14 mouse cellular contexts compared by ENCODE assay signal in genomic region chr14:62855077-62855835, GRCm38 (mm10). TPM values are rescaled to one million over a fixed set of nuclear protein-coding genes. Genes with fewer than 3 reads are reported as not detected.
DNase-seq lines count a peak whose midpoint lies in the region; ATAC-seq and TF ChIP-seq lines count a peak whose summit lies in the region.
"Had no signal": no experiment of that assay in that cellular context is flagged by ENCODE, and none has a peak within 500 bp of the region (broad histone marks: within the 10 kb centered on the region; RNA-seq: fewer than 3 reads in every experiment).

No protein-coding gene starts in this region.

- peaks cover 6% of the 10 kb centered on the region; the same call in 1 of the 2 replicates for H3K9me3 ChIP-seq in forebrain, embryonic 10.5 days
- no peaks in the 10 kb centered on the region for H3K9me3 ChIP-seq in forebrain, embryonic 11.5 days (ENCODE audit: control insufficient read depth, low read length)
- H3K9me3 ChIP-seq in hindbrain, embryonic 15.5 days = no peaks in the 10 kb centered on the region
- 0 out of 2 replicates have a peak, but pooled peaks cover 4% of the 10 kb centered on the region for H3K9me3 ChIP-seq in hindbrain, embryonic 12.5 days (replicated peaks)
- H3K9me3 ChIP-seq in midbrain, embryonic 16.5 days (replicated peaks; ENCODE audit: control insufficient read depth, low read length, poor library complexity, severe bottlenecking) = no peaks in the 10 kb centered on the region
- H3K9me3 ChIP-seq: G1E had no signal

- H3K9ac ChIP-seq in forebrain, embryonic 11.5 days (ENCODE audit: low read length) = no peak overlapping the region
- peak overlapping the region; percentile 16; the same call in 1 of the 2 replicates for H3K9ac ChIP-seq in hindbrain, embryonic 15.5 days
- no peak overlapping the region for H3K9ac ChIP-seq in hindbrain, embryonic 12.5 days
- H3K9ac ChIP-seq in midbrain, embryonic 16.5 days (ENCODE audit: low read depth, low read length) = no peak overlapping the region

- peak overlapping the region; percentile 27; the same call in 1 of the 2 replicates for H3K27ac ChIP-seq in forebrain, embryonic 10.5 days
- H3K27ac ChIP-seq in forebrain, embryonic 11.5 days (ENCODE audit: low read depth, low read length) = no peak overlapping the region
- H3K27ac ChIP-seq in hindbrain, embryonic 15.5 days (replicated peaks) = no peak overlapping the region; the same call in 1 of the 2 replicates
- H3K27ac ChIP-seq in hindbrain, embryonic 12.5 days = no peak overlapping the region
- no peak overlapping the region; the same call in 1 of the 2 replicates for H3K27ac ChIP-seq in midbrain, embryonic 16.5 days (ENCODE audit: low read length)

- H3K4me2 ChIP-seq in forebrain, embryonic 11.5 days (ENCODE audit: low read depth, low read length, severe bottlenecking) = no peak overlapping the region
- peak overlapping the region; percentile 26 for H3K4me2 ChIP-seq in hindbrain, embryonic 15.5 days
- no peak overlapping the region for H3K4me2 ChIP-seq in hindbrain, embryonic 12.5 days (replicated peaks)
- H3K4me2 ChIP-seq in midbrain, embryonic 16.5 days (ENCODE audit: low read length) = peak overlapping the region; percentile 43
- H3K4me2 ChIP-seq: liver, embryonic 11.5 days had no signal

- WGBS in forebrain, embryonic 10.5 days = 76% methylated on average over 18 of the region's 18 CpGs
- 59% methylated on average over 18 of the region's 18 CpGs for WGBS in forebrain, embryonic 11.5 days
- 50% methylated on average over 18 of the region's 18 CpGs for WGBS in hindbrain, embryonic 15.5 days
- 68% methylated on average over 18 of the region's 18 CpGs for WGBS in hindbrain, embryonic 12.5 days
- WGBS in midbrain, embryonic 16.5 days = 38% methylated on average over 18 of the region's 18 CpGs

- DNase-seq in forebrain, embryonic 10.5 days (ENCODE audit: extremely low spot score, low spot score) = no peak
- DNase-seq in forebrain, embryonic 11.5 days (ENCODE audit: low spot score) = no peak
- DNase-seq in brain, embryonic 14.5 days (ENCODE audit: low read depth) = peak; percentile 30
- no peak for DNase-seq in embryo, embryonic 9.5 days (ENCODE audit: extremely low spot score)
- DNase-seq: kidney, adult 18-20 months; layer of hippocampus, postnatal 36 days; right cerebral cortex, postnatal 14 days had no signal

- H3K27me3 ChIP-seq in forebrain, embryonic 10.5 days (ENCODE audit: poor library complexity, severe bottlenecking) = no peaks in the 10 kb centered on the region
- H3K27me3 ChIP-seq in forebrain, embryonic 11.5 days (ENCODE audit: control insufficient read depth, insufficient read depth, low read length) = no peaks in the 10 kb centered on the region
- no peaks in the 10 kb centered on the region for H3K27me3 ChIP-seq in hindbrain, embryonic 15.5 days
- H3K27me3 ChIP-seq in hindbrain, embryonic 12.5 days = no peaks in the 10 kb centered on the region
- H3K27me3 ChIP-seq in midbrain, embryonic 16.5 days (ENCODE audit: control insufficient read depth, insufficient read depth, low read depth, low read length) = no peaks in the 10 kb centered on the region

- H3K36me3 ChIP-seq in forebrain, embryonic 10.5 days (replicated peaks) = peaks cover 15% of the 10 kb centered on the region
- H3K36me3 ChIP-seq in forebrain, embryonic 11.5 days (ENCODE audit: control insufficient read depth, insufficient read depth, low read length) = no peaks in the 10 kb centered on the region
- H3K36me3 ChIP-seq in hindbrain, embryonic 15.5 days = no peaks in the 10 kb centered on the region
- no peaks in the 10 kb centered on the region for H3K36me3 ChIP-seq in hindbrain, embryonic 12.5 days
- no peaks in the 10 kb centered on the region for H3K36me3 ChIP-seq in midbrain, embryonic 16.5 days (ENCODE audit: control insufficient read depth, insufficient read depth, low read length)

- TF ChIP-seq CTCF in brain, embryonic 14.5 days (IDR thresholded peaks at IDR 0.05; ENCODE audit: borderline replicate concordance, extremely low read depth, insufficient read depth, insufficient read length) = no peak

- no peak overlapping the region for H3K4me3 ChIP-seq in forebrain, embryonic 10.5 days
- no peak overlapping the region for H3K4me3 ChIP-seq in forebrain, embryonic 11.5 days (ENCODE audit: low read depth, low read length)
- no peak overlapping the region for H3K4me3 ChIP-seq in hindbrain, embryonic 15.5 days
- H3K4me3 ChIP-seq in hindbrain, embryonic 12.5 days = no peak overlapping the region
- H3K4me3 ChIP-seq in midbrain, embryonic 16.5 days (ENCODE audit: low read depth, low read length) = peak overlapping the region; percentile 12; the same call in 1 of the 2 replicates

- no peak for TF ChIP-seq POLR2A in brain, embryonic 14.5 days (IDR thresholded peaks at IDR 0.05; ENCODE audit: borderline replicate concordance, extremely low read depth, insufficient read depth, insufficient read length, poor library complexity, severe bottlenecking)

- ATAC-seq in forebrain, embryonic 11.5 days (replicated peaks; ENCODE audit: low FRiP score) = no peak
- ATAC-seq in hindbrain, embryonic 15.5 days (ENCODE audit: low FRiP score, low read depth) = no peak
- no peak for ATAC-seq in hindbrain, embryonic 12.5 days (ENCODE audit: low FRiP score)
- ATAC-seq in midbrain, embryonic 16.5 days = no peak
- ATAC-seq in megakaryocyte-erythroid progenitor cell, adult 5-6 weeks (replicated peaks; ENCODE audit: low FRiP score, low TSS enrichment, poor library complexity, severe bottlenecking) = no peak
- ATAC-seq: activated CD4-positive, CD25-positive, alpha-beta regulatory T cell, adult 4 months had no signal

- H3K4me1 ChIP-seq in forebrain, embryonic 10.5 days = peaks cover 36% of the 10 kb centered on the region
- H3K4me1 ChIP-seq in forebrain, embryonic 11.5 days (replicated peaks; ENCODE audit: control insufficient read depth, insufficient read depth, low read length) = peaks cover 11% of the 10 kb centered on the region
- peaks cover 27% of the 10 kb centered on the region for H3K4me1 ChIP-seq in hindbrain, embryonic 15.5 days (replicated peaks)
- H3K4me1 ChIP-seq in hindbrain, embryonic 12.5 days = peaks cover 15% of the 10 kb centered on the region
- peaks cover 12% of the 10 kb centered on the region for H3K4me1 ChIP-seq in midbrain, embryonic 16.5 days (ENCODE audit: control insufficient read depth, insufficient read depth, low read length)

RNA-seq across cellular contexts. Expression of gene Wdfy2, which starts 17.8 kb away (rescaled TPM):
- 15.5 TPM in 2 replicates for polyA plus RNA-seq in forebrain, embryonic 10.5 days (2016; fragmentation: Nextera tagmentation; extraction: Ambion mirVana)
- 16.7 and 17.9 TPM in 2 replicates for polyA plus RNA-seq in forebrain, embryonic 11.5 days (2014; fragmentation: Nextera tagmentation; extraction: Ambion mirVana)
- polyA plus RNA-seq in hindbrain, embryonic 15.5 days (2015; fragmentation: Nextera tagmentation; extraction: Ambion mirVana) = 7.6 and 8.1 TPM in 2 replicates
- 14.2 and 15.0 TPM in 2 replicates for polyA plus RNA-seq in hindbrain, embryonic 12.5 days (2016; fragmentation: Nextera tagmentation; extraction: Ambion mirVana)
- 11.4 and 15.4 TPM in 2 replicates for polyA plus RNA-seq in brain, embryonic 14.5 days (2012; rRNA removed)
- polyA plus RNA-seq in midbrain, embryonic 16.5 days (2015; fragmentation: Nextera tagmentation; extraction: Ambion mirVana) = 8.4 and 8.8 TPM in 2 replicates
- 2.8 and 5.7 TPM in 2 replicates for total RNA-seq in megakaryocyte-erythroid progenitor cell, adult 5-6 weeks (2014; fragmentation: Nextera tagmentation)
- total RNA-seq in megakaryocyte-erythroid progenitor cell, adult 5-6 weeks (2017) = 4.8 and 4.9 TPM in 2 replicates

Comparison
In these comparisons a context has a peak if more than half of its experiments do, and no peak if none do; other contexts are left out.
1. H3K4me2 ChIP-seq: peak in hindbrain, embryonic 15.5 days (single experiment) and midbrain, embryonic 16.5 days (single experiment); none in forebrain, embryonic 11.5 days (single experiment) and hindbrain, embryonic 12.5 days (single experiment).